Mouse (Mus musculus) forebrain, embryonic 14.5 days (tissue): ENCODE results near the gene Erc2. TPM values are rescaled to one million over a fixed set of nuclear protein-coding genes. Genes with fewer than 3 reads are reported as not detected.

Experiments
- ATAC-seq: fragments of 200-750 bp; cut with Nextera tagmentation; 2 replicates; pipeline ENCODE4 v1.8.0; 2017; ENCODE audit warnings: mild to moderate bottlenecking, moderate library complexity
- DNase-seq: peaks from one replicate; pipeline ENCODE4 v3.0.0-alpha.2; 2015; ENCODE audit warnings: low spot score
- H3K27ac ChIP-seq: fragments of 300-500 bp; sonication (generic); 2 replicates; pipeline ENCODE4 v1.5.1; 2014; ENCODE audit warnings: low read depth, mild to moderate bottlenecking, control low read depth, low read length, moderate library complexity
- H3K27me3 ChIP-seq: fragments of 300-500 bp; sonication (generic); replicated peaks from 2 replicates; pipeline ENCODE4 v1.6.1; 2014; ENCODE audit warnings: low read length, control low read depth, mixed read lengths; ENCODE audit not compliant: control insufficient read depth, insufficient read depth
- H3K36me3 ChIP-seq: fragments of 300-500 bp; sonication (generic); 2 replicates; pipeline ENCODE4 v1.6.1; 2014; ENCODE audit warnings: low read length, control low read depth; ENCODE audit not compliant: control insufficient read depth, insufficient read depth
- H3K4me1 ChIP-seq: fragments of 300-500 bp; sonication (generic); 2 replicates; pipeline ENCODE4 v1.6.1; 2014; ENCODE audit warnings: antibody characterized with exemption, low read length, control low read depth; ENCODE audit not compliant: control insufficient read depth, insufficient read depth
- H3K4me2 ChIP-seq: fragments of 300-500 bp; sonication (generic); 2 replicates; pipeline ENCODE4 v1.6.1; 2014; ENCODE audit warnings: mild to moderate bottlenecking, control low read depth, low read length
- H3K4me3 ChIP-seq: fragments of 300-500 bp; sonication (generic); 2 replicates; pipeline ENCODE4 v1.5.1; 2014; ENCODE audit warnings: low read depth, low read length, control low read depth
- H3K9ac ChIP-seq: fragments of 300-500 bp; sonication (generic); 2 replicates; pipeline ENCODE4 v1.6.1; 2014; ENCODE audit warnings: mild to moderate bottlenecking, low read length, control low read depth, moderate library complexity
- H3K9me3 ChIP-seq: fragments of 300-500 bp; sonication (generic); replicated peaks from 2 replicates; pipeline ENCODE4 v1.6.1; 2016; ENCODE audit warnings: low read length, control low read depth, mixed read lengths; ENCODE audit not compliant: control insufficient read depth
- WGBS: fragments of 180-500 bp; shearing (Covaris S2); extraction: QIAGEN DNeasy Blood & Tissue Kit; methylation state at CpG from one replicate; pipeline ENCODE4 v1.1.7; 2014; 5-methylcytosine and 5-hydroxymethylcytosine counted together
- polyA plus RNA-seq: library from polyadenylated mRNA; unstranded; fragments of >200 nt; fragmentation: Nextera tagmentation; extraction: Ambion mirVana; gene quantifications from 2 replicates; pipeline ENCODE4 v1.2.1, GENCODE M21; 2014

Erc2 gene
- polyA plus RNA-seq, 1 experiment from 2014 or later = 40.6 TPM

DNA sequence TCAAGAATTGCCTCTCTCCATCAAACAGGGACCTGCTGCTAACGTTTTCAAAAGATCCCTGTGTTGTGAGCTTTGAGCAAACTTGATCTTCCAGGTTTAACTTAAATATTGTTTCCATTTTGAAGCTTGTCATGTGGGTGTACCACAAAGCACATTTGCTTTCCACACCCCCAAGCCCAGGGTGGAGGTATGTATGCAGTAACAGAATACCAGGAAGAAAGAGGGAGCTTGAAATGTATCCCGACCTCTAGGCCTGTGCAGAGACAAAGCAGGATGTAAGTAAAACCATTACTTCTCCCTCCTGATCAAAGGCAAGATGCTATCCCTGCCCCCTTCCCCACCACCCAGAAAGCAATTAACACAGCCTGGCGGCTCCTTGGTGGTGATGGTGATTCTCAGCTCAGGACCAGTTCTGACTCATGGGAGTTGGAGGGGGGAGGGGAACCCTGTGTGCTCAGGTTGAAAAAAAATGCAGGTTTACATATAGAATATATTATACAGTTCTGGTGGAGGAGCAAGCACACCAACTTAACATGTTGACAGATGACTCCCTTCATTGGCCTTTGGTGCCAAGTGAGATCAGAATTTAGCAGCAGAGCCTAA, 710.2 kb downstream of the Erc2 start:
- 0 out of 2 replicates have a peak, but pooled peaks cover 3% of the 10 kb centered on the region for H3K4me1 ChIP-seq
- no peak overlapping the region for H3K27ac ChIP-seq
- no peak overlapping the region for H3K9ac ChIP-seq
- no peaks in the 10 kb centered on the region for H3K36me3 ChIP-seq
- H3K27me3 ChIP-seq = no peaks in the 10 kb centered on the region
- ATAC-seq (no peak), DNase-seq (no peak)
- 13% methylated on average over 3 of the region's 3 CpGs for WGBS
- no peak overlapping the region for H3K4me3 ChIP-seq
- no peaks in the 10 kb centered on the region for H3K9me3 ChIP-seq
- no peak overlapping the region for H3K4me2 ChIP-seq

DNA sequence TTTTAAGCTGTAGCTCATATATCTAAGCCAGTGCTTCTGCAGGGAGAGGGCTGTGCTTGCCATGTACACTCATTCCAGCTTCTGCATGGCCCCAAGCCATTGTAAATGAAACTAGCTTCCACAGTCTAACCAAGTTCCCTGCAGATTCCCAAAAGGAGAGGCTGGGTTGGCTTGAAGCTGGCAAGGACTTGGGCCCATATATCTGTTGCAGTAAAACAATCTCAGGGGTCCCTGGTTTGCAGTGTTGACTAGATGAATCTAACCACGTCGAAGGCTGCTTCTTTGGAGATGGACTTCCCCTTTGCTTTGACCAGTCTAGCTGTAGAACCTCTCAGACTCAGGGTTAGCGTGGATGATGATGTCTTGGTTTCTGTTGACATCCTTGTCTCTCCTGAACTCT, 716.9 kb downstream of the Erc2 start:
- no peak overlapping the region for H3K4me3 ChIP-seq
- 0 out of 2 replicates have a peak, but pooled peaks cover 1% of the 10 kb centered on the region for H3K4me1 ChIP-seq
- no peak for ATAC-seq
- DNase-seq = no peak
- no peak overlapping the region for H3K27ac ChIP-seq
- no peak overlapping the region for H3K4me2 ChIP-seq
- H3K9ac ChIP-seq = no peak overlapping the region
- H3K9me3 ChIP-seq = no peaks in the 10 kb centered on the region
- WGBS = 93% methylated on average over 3 of the region's 3 CpGs
- H3K36me3 ChIP-seq = no peaks in the 10 kb centered on the region
- H3K27me3 ChIP-seq = no peaks in the 10 kb centered on the region

DNA sequence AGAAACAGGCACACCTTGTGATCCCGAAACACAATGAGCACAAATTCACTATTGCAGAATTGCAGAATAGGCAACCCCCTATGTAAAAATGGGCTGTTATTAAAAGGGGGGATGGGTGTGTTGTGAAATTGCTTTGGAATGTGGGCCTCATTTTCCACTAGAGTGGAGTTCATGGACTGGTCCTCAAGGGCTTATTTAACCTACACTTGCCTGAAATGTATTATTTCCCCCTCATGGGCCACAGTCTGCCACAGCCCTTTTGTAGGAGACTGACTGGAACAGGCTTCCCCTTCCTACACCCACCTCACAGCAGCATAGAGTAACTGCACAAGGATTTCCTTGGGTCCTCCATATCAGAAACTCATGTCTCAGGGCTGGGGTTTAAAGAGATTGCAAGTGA, 726.9 kb downstream of the Erc2 start:
- WGBS = 18% methylated on average over 1 of the region's 1 CpGs
- H3K9ac ChIP-seq = no peak overlapping the region

DNA sequence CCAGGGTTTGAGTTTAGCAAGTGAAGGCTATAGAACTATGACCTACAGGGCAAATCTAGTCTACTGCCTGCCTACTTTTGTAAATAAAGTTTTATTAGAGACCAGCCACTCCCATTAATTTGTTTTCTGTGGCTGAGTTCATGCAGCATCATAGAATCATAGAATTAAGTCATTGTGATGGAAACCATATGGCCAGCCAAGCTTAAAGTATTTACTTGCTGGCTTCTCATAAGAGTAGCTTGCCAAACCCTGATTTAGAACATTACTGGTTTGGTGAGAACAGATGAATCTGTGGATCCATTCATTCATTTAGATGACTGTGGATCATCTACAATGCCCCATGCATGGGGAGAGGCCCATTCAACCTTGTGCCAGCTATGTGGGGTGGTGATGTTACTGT, 733.8 kb downstream of the Erc2 start:
- Histone ChIP-seq H3K4me3 (no peak overlapping the region), H3K27ac (no peak overlapping the region), H3K36me3 (no peaks in the 10 kb centered on the region), H3K9ac (no peak overlapping the region), H3K4me2 (no peak overlapping the region), H3K9me3 (no peaks in the 10 kb centered on the region), H3K27me3 (0 out of 2 replicates have a peak, but pooled peaks cover 3% of the 10 kb centered on the region), H3K4me1 (no peaks in the 10 kb centered on the region)
- DNase-seq = no peak
- ATAC-seq = no peak

More for the DNA sequence above, 726.9 kb downstream of the Erc2 start:
- no peak overlapping the region for H3K27ac ChIP-seq
- no peak overlapping the region for H3K4me2 ChIP-seq
- H3K4me1 ChIP-seq = 0 out of 2 replicates have a peak, but pooled peaks cover 2% of the 10 kb centered on the region
- H3K4me3 ChIP-seq = no peak overlapping the region
- no peaks in the 10 kb centered on the region for H3K9me3 ChIP-seq
- no peaks in the 10 kb centered on the region for H3K27me3 ChIP-seq
- no peaks in the 10 kb centered on the region for H3K36me3 ChIP-seq
- DNase-seq (no peak), ATAC-seq (no peak)

DNA sequence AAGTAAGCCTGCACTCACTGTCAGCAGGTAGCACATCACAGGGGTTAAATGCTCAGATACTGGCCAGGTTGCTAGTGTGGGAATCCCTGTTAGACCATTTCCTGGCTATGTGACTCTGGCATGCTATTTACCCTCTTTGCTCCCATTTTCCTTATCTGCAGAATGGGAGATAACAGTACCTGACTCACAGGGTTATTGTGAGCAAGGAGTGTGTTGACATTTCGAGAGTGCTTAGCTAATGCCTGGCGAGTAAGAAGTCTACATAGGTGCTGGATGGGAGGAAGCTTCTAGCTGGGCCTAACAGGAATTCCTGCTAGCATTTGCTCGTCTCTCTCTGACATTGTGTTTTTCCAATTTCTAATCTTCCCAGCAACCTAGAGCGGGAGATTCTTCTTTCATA, 737.3 kb downstream of the Erc2 start:
- H3K36me3 ChIP-seq = no peaks in the 10 kb centered on the region
- no peak overlapping the region for H3K4me3 ChIP-seq
- H3K9me3 ChIP-seq = no peaks in the 10 kb centered on the region
- H3K4me2 ChIP-seq = no peak overlapping the region
- H3K4me1 ChIP-seq = no peaks in the 10 kb centered on the region
- no peak for DNase-seq
- 0 out of 2 replicates have a peak, but pooled peaks cover 5% of the 10 kb centered on the region for H3K27me3 ChIP-seq
- no peak overlapping the region for H3K9ac ChIP-seq
- no peak overlapping the region for H3K27ac ChIP-seq
- WGBS = 82% methylated on average over 4 of the region's 4 CpGs
- no peak for ATAC-seq

DNA sequence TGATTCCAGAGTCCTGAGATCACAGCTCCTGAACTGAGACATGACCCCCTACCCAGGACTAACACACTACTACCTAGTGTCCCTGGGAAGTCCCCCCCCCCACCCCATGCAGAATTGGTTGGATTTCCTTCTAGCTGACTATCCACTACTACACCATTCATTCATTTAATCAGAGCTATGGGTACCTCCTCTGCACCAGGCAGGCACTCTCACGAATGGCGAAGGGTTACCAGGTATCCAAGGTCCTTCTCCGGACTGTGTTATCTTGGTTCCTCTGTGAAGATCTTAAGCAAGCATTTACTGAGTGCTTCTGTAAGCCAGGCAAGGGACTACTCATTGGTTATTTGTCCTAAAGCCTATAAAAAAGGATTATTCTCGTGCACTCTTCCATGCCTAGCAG, 737.8 kb downstream of the Erc2 start:
- H3K27me3 ChIP-seq = 0 out of 2 replicates have a peak, but pooled peaks cover 5% of the 10 kb centered on the region
- no peak overlapping the region for H3K4me3 ChIP-seq
- 88% methylated on average over 4 of the region's 4 CpGs for WGBS
- no peaks in the 10 kb centered on the region for H3K4me1 ChIP-seq
- H3K9me3 ChIP-seq = no peaks in the 10 kb centered on the region
- no peak overlapping the region for H3K4me2 ChIP-seq
- no peak overlapping the region for H3K27ac ChIP-seq
- H3K36me3 ChIP-seq = no peaks in the 10 kb centered on the region
- no peak overlapping the region for H3K9ac ChIP-seq
- ATAC-seq (no peak), DNase-seq (no peak)

DNA sequence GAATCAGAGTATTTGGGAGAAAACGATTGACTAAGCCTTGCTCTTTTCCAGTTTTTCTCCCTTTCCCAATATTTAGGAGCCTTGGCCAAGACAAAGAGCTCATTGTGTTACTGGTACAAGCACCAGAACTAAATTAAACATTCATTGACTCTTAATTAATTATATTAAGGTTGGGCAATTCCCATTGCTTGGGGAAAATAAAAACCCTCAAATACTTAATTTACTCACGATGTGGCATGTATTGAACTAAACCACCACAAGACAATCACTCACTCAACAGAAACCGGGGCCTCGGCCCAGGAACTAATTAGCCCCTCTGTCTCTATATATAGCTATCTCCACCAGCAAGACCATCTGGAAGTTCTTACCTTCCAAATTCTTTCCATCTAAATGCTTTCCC, 740.1 kb downstream of the Erc2 start:
- Histone ChIP-seq H3K4me3 (no peak overlapping the region), H3K4me1 (no peaks in the 10 kb centered on the region), H3K9me3 (no peaks in the 10 kb centered on the region), H3K27ac (no peak overlapping the region), H3K9ac (no peak overlapping the region), H3K36me3 (no peaks in the 10 kb centered on the region), H3K27me3 (0 out of 2 replicates have a peak, but pooled peaks cover 5% of the 10 kb centered on the region), H3K4me2 (no peak overlapping the region)
- 12% methylated on average over 4 of the region's 4 CpGs for WGBS
- DNase-seq (peak; percentile 25), ATAC-seq (no peak)

DNA sequence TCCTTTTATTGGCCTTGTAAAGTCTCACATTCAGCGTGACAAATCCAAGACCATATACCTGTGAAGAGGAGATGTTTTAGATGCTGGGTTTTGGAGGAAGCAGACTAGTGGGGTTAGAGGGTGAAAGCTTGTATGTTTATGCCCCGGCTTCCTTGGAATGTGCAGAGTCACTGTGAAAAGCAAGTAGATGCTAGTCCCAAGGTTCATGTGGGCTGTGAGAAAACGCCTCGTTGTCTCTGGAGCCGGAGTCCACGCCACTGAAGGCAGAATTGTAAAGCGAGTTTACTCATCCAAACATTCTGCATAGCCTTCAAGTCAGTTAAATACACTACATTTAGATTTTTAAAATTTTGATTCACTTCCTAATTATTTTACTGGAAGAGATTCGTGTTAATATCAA, 748.5 kb downstream of the Erc2 start:
- 0 out of 2 replicates have a peak, but pooled peaks cover 3% of the 10 kb centered on the region for H3K27me3 ChIP-seq
- 80% methylated on average over 8 of the region's 8 CpGs for WGBS
- ATAC-seq = no peak
- H3K36me3 ChIP-seq = no peaks in the 10 kb centered on the region
- H3K9me3 ChIP-seq = no peaks in the 10 kb centered on the region
- no peak overlapping the region for H3K9ac ChIP-seq
- H3K4me2 ChIP-seq = no peak overlapping the region
- peaks cover 4% of the 10 kb centered on the region; the same call in 1 of the 2 replicates for H3K4me1 ChIP-seq
- DNase-seq = no peak
- no peak overlapping the region for H3K27ac ChIP-seq
- H3K4me3 ChIP-seq = no peak overlapping the region

DNA sequence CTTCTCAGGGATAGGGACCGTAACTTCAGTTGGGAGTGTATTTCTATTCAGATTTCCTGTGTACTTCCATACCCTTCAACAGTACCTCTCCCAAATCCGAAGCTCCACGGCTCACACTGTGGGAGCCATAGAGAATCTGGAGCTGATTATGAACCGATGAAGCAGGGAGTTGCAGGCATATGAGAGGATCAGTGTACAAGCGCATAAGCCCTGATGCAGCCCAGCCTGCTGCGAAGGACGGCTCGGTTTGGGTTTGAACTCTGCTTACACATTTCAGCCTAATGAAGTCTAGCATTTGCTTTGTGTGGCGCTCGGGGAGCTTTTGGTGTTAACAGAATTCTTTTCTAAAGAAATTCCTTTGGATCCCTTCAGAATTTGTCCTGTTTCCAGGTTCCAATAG, 749.4 kb downstream of the Erc2 start:
- no peak for DNase-seq
- Histone ChIP-seq H3K36me3 (no peaks in the 10 kb centered on the region), H3K4me1 (peaks cover 10% of the 10 kb centered on the region), H3K27ac (no peak overlapping the region), H3K4me3 (no peak overlapping the region), H3K9ac (no peak overlapping the region), H3K27me3 (0 out of 2 replicates have a peak, but pooled peaks cover 3% of the 10 kb centered on the region), H3K9me3 (no peaks in the 10 kb centered on the region), H3K4me2 (no peak overlapping the region)
- WGBS = 86% methylated on average over 10 of the region's 10 CpGs
- ATAC-seq = no peak
